Mouse (Mus musculus) layer of hippocampus, adult 18-20 months (tissue): ENCODE results near the gene Actc1. TPM values are rescaled to one million over a fixed set of nuclear protein-coding genes. Genes with fewer than 3 reads are reported as not detected.
A peak's percentile ranks its signal among the peaks of the same experiment; 100 is the strongest.

Source experiments
- DNase-seq, 2 experiments: peaks; one replicate each; pipeline ENCODE4 v3.0.0; 2022; ENCODE audit warnings: low spot score in 2 of 2
- long read RNA-seq: library from polyadenylated mRNA; stranded (forward); transcript quantifications from one replicate; pipeline ENCODE4 v2.0.0, GENCODE M21; 2021
- total RNA-seq, 2 experiments: library from RNA; stranded (reverse); gene quantifications; 2 replicates each; pipeline ENCODE4 v1.2.3; 2021

Gene Actc1
- total RNA-seq = not detected
- long read RNA-seq = 0 reads

- no peak for DNase-seq
Measured at GRCm38 (mm10) chr2:114052696-114053598, at the start of gene Actc1. Gene Actc1, minus strand, starts transcription at chr2:114053548.

- DNase-seq = no peak
Measured at GRCm38 (mm10) chr2:114102471-114102870, 49.1 kb upstream of the Actc1 start.

DNA sequence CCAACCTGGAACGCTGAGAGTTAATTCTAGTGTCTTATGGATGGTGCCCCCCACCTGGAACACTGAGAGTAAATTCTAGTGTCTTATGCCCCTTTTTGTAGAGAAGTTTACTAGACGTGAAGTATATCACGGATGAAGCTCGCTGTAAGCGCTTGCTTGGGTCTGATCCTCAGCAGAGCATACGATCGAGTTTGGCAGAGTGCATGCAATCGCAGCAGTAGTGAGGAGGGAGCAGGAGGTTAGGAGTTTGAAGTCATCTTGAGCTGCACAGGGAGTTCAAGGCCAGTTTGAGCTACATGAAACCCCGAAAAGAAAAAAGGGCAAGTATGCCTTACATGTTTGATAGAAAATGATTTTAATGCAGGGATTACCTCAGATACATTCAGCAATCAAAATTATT is 47.5 kb upstream of the Actc1 start:
- DNase-seq = no peak

GRCm38 (mm10) chr2:114099816-114100215 is 46.5 kb upstream of the Actc1 start:
- DNase-seq = no peak

GRCm38 (mm10) chr2:114099109-114099508 is 45.8 kb upstream of the Actc1 start:
- no peak for DNase-seq

GRCm38 (mm10) chr2:114097627-114098026 is 44.3 kb upstream of the Actc1 start:
- no peak for DNase-seq

DNA sequence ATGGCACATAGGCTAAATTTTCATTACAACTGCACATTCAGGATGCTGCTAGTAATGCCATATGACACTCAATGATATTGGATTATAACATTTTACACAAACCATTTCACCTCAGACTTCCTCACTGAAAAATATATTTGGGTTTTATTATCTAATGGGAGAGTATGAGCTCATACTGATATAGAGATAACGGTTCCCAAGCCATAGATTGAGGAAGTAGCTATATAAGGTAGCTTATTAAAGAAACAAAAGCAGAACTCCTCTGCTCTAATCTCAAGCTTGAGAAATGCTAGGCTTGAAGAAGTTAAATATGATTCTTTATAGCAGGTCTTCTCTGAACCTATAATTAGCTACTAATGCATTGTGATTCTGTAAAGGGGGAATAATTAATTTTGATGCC is 43.2 kb upstream of the Actc1 start:
- no peak for DNase-seq

GRCm38 (mm10) chr2:114095348-114095747 is 42.0 kb upstream of the Actc1 start:
- DNase-seq = peak in 1 of 2 experiments; percentile 23

GRCm38 (mm10) chr2:114094696-114095095 is 41.3 kb upstream of the Actc1 start:
- DNase-seq = no peak

- no peak for DNase-seq
Measured at GRCm38 (mm10) chr2:114093577-114093976, 40.2 kb upstream of the Actc1 start.

- no peak for DNase-seq
Measured at GRCm38 (mm10) chr2:114089862-114090261, 36.5 kb upstream of the Actc1 start.

GRCm38 (mm10) chr2:114087271-114087670 is 33.9 kb upstream of the Actc1 start:
- DNase-seq = peak in 1 of 2 experiments; percentile 13

DNA sequence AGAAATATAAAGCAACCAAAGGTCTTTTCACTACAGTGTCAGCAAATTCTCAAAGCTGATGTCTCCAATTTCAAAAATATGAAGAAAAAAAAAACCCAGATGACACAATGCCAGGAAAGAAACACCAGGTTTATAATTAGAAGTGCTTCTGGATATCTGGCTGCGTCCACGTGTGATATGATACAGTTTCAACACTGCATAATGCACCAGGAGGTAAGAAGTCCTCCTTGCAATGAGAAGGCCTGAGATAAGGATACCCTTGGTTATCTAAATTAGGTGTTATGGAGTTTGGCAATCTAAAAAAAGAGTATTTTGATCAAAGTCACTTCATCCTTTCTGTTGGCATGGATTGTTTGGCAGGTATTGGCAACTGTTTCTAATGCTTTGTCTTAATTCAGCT is 18.5 kb upstream of the Actc1 start:
- no peak for DNase-seq

- DNase-seq = no peak
Measured at GRCm38 (mm10) chr2:114066226-114066625, 12.9 kb upstream of the Actc1 start.

GRCm38 (mm10) chr2:114064004-114064403 is 10.7 kb upstream of the Actc1 start:
- DNase-seq = no peak

- DNase-seq = no peak
Measured at GRCm38 (mm10) chr2:114060071-114060591, 6.8 kb upstream of the Actc1 start.

DNA sequence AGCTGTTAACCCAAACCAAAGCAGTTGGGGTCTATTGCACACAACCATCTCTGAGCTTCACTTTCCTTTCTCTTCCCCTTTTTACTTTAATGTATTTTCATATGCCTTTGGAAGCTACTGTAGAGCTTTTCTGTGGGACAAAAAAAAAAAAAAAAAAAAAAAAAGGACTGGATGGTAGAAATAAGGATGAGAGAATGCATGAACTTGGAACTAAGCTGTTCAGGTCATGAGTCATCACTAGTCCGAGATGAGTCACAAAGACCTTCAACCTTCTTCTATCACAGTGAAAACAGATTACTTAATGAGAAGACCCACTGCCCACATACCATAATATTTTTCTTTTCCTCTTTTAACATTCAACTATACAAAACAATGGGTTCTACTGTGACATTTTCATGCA is 6.3 kb upstream of the Actc1 start:
- no peak for DNase-seq

- no peak for DNase-seq
Measured at GRCm38 (mm10) chr2:114058226-114058796, 5.0 kb upstream of the Actc1 start.

DNA sequence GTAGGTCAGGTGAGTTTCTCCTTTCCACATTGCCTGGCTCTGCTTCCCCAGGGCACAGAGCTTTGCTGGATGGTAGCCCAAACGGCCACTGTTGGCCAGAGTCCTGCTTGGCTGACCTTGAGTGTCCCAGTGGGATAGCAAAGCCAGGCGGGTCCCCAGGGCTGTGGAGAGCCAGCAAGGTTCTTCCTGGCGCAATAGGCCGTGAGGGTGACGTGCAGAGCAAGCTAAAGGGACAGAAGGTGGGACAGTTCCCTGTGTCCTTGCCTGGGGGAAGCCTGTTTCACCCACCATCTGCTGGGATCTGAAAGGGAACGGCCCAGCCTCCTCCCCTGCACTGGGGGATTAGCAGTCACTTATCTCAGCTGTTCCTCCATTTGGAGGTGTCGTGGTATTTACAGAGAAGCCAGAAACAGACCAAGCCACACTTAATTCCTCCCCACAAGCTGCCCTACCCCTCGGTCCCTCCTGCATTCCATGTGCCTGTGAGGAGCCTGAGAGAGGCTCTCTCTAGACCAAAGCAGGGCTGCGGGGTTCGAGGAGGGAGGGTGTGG is 4.0 kb upstream of the Actc1 start:
- DNase-seq = peak in 1 of 2 experiments; percentile 10

DNA sequence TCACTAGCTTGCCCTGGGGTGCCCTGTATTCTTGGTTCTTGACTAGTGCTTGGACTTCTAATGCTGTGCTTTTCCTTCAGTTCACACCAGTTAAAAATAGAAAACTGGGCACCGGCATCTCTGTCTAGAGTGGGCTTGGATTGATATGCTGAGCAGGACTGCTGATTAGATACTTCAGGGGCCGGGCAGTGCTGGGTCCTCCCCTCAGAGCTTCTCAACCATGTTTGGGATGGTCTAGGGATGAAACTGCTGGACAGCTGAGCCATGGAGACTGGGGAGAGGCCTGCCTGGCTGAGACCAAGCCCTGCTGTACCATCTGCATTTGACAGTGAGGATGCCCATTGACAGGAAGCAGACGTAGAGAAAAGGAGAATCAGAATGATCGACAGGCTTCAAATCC is 781 bp upstream of the Actc1 start:
- no peak for DNase-seq

- no peak for DNase-seq
Measured at GRCm38 (mm10) chr2:114051871-114052241, 1.5 kb downstream of the Actc1 start.
